Mouse (Mus musculus) cerebellum, adult 2 months (tissue): ENCODE measurements around the gene Usp25. TPM values are rescaled to one million over a fixed set of nuclear protein-coding genes. Genes with fewer than 3 reads are reported as not detected.
A peak's percentile ranks its signal among the peaks of the same experiment; 100 is the strongest.

Experiments
- DNase-seq, 2 experiments: peaks; one replicate each; pipeline ENCODE4 v3.0.0; 2021
- H3K27ac ChIP-seq: fragments of 200-500 bp; 2 replicates; pipeline ENCODE4 v1.5.1; 2012; ENCODE audit warnings: low read length, control low read depth, inconsistent platforms; ENCODE audit not compliant: insufficient read depth
- H3K27me3 ChIP-seq: fragments of 200-500 bp; 2 replicates; pipeline ENCODE4 v1.6.1; 2012; ENCODE audit warnings: inconsistent platforms, mild to moderate bottlenecking, low read length, moderate library complexity; ENCODE audit not compliant: control insufficient read depth, insufficient read depth
- H3K4me1 ChIP-seq: fragments of 200-500 bp; 2 replicates; pipeline ENCODE4 v1.6.1; 2011; ENCODE audit warnings: low read length; ENCODE audit not compliant: control insufficient read depth, insufficient read depth
- H3K4me3 ChIP-seq: fragments of 200-500 bp; replicated peaks from 2 replicates; pipeline ENCODE3; 2011; ENCODE audit warnings: mild to moderate bottlenecking, low read depth, low read length, control low read depth; ENCODE audit not compliant: insufficient read depth
- CTCF ChIP-seq: fragments of 200-500 bp; IDR thresholded peaks from 2 replicates; pipeline ENCODE4 v1.5.1; 2011; ENCODE audit warnings: low read depth, mild to moderate bottlenecking, control low read depth, low read length, moderate library complexity, borderline replicate concordance; ENCODE audit not compliant: insufficient read depth
- POLR2A ChIP-seq: fragments of 200-500 bp; IDR thresholded peaks from 2 replicates; pipeline ENCODE4 v1.6.1; 2011; ENCODE audit warnings: low read length, control low read depth, borderline replicate concordance; ENCODE audit not compliant: insufficient read depth
- WGBS: fragments of 180-500 bp; shearing (Covaris S2); methylation state at CpG from one replicate; pipeline ENCODE4 v1.1.7; 2018; 5-methylcytosine and 5-hydroxymethylcytosine counted together
- polyA plus RNA-seq: library from polyadenylated mRNA; depleted of rRNA; stranded (reverse); fragments of >200 nt; gene quantifications from 2 replicates; pipeline ENCODE4 v1.2.3, GENCODE M21; 2012

Gene Usp25
- polyA plus RNA-seq, 1 experiment, result 20.2 TPM

GRCm38 (mm10) chr16:77125908-77126307 lies 112.4 kb downstream of the Usp25 start:
- 38% methylated on average over 1 of the region's 1 CpGs for WGBS
- TF ChIP-seq CTCF (no peak), POLR2A (no peak)
- no peaks in the 10 kb centered on the region for H3K27me3 ChIP-seq
- H3K4me3 ChIP-seq, result no peak overlapping the region
- H3K4me1 ChIP-seq, result no peaks in the 10 kb centered on the region
- no peak for DNase-seq
- H3K27ac ChIP-seq, result no peak overlapping the region

DNA sequence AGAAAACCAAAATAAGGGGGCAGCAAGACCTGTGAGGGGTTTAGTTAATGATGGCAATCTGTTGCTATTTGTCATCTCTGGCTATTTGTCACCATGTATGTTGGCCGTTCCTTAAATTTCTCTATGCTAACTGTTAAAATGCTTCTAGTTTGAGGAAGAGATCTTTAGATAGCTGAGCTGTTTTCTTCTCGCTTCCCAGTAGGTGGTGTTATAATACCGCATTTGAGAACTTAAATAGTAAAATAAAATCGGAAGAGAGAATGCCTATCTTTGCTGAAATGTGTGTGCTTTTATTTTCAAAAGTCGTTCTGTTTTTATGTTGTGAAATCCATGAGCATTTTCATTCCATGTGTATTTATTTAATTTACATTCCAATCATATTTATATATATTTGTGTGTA lies 115.2 kb downstream of the Usp25 start:
- TF ChIP-seq POLR2A, result no peak
- TF ChIP-seq CTCF, result peak; percentile 49; the same call in 1 of the 2 replicates
- no peak overlapping the region for H3K4me3 ChIP-seq
- 16% methylated on average over 5 of the region's 5 CpGs for WGBS
- H3K4me1 ChIP-seq, result no peaks in the 10 kb centered on the region
- H3K27me3 ChIP-seq, result no peaks in the 10 kb centered on the region
- DNase-seq, result peak in 1 of 2 experiments; percentile 41
- no peak overlapping the region for H3K27ac ChIP-seq

GRCm38 (mm10) chr16:77133055-77133454 lies 119.5 kb downstream of the Usp25 start:
- 96% methylated on average over 5 of the region's 5 CpGs for WGBS
- no peak for TF ChIP-seq POLR2A
- no peak for TF ChIP-seq CTCF
- no peaks in the 10 kb centered on the region for H3K4me1 ChIP-seq

GRCm38 (mm10) chr16:77140651-77141050 lies 127.1 kb downstream of the Usp25 start:
- H3K4me3 ChIP-seq, result no peak overlapping the region
- no peak overlapping the region for H3K27ac ChIP-seq
- TF ChIP-seq POLR2A, result no peak
- no peak for TF ChIP-seq CTCF
- H3K27me3 ChIP-seq, result no peaks in the 10 kb centered on the region
- WGBS, result 96% methylated on average over 7 of the region's 7 CpGs
- no peaks in the 10 kb centered on the region for H3K4me1 ChIP-seq
- no peak for DNase-seq

More at GRCm38 (mm10) chr16:77133055-77133454, 119.5 kb downstream of the Usp25 start:
- no peak for DNase-seq
- no peak overlapping the region for H3K27ac ChIP-seq
- no peaks in the 10 kb centered on the region for H3K27me3 ChIP-seq
- no peak overlapping the region for H3K4me3 ChIP-seq

- Histone ChIP-seq H3K27me3 (no peaks in the 10 kb centered on the region), H3K27ac (no peak overlapping the region), H3K4me1 (peaks cover 3% of the 10 kb centered on the region; the same call in 1 of the 2 replicates), H3K4me3 (no peak overlapping the region)
- 96% methylated on average over 5 of the region's 5 CpGs for WGBS
- no peak for TF ChIP-seq POLR2A
- no peak for TF ChIP-seq CTCF
- no peak for DNase-seq
Observed at GRCm38 (mm10) chr16:77146801-77147200, 133.3 kb downstream of the Usp25 start.

- H3K4me3 ChIP-seq, result no peak overlapping the region
- TF ChIP-seq POLR2A (no peak), CTCF (no peak)
- no peak for DNase-seq
- peaks cover 12% of the 10 kb centered on the region; the same call in 1 of the 2 replicates for H3K4me1 ChIP-seq
- H3K27me3 ChIP-seq, result no peaks in the 10 kb centered on the region
- 85% methylated on average over 8 of the region's 8 CpGs for WGBS
- no peak overlapping the region for H3K27ac ChIP-seq
Observed at GRCm38 (mm10) chr16:77150338-77150737, 136.8 kb downstream of the Usp25 start.

GRCm38 (mm10) chr16:77150884-77151283 lies 137.4 kb downstream of the Usp25 start:
- Histone ChIP-seq H3K27ac (no peak overlapping the region), H3K4me3 (no peak overlapping the region), H3K27me3 (no peaks in the 10 kb centered on the region), H3K4me1 (peaks cover 12% of the 10 kb centered on the region; the same call in 1 of the 2 replicates)
- no peak for TF ChIP-seq POLR2A
- no peak for TF ChIP-seq CTCF
- WGBS, result 90% methylated on average over 4 of the region's 4 CpGs
- peak in 1 of 2 experiments; percentile 45 for DNase-seq

DNA sequence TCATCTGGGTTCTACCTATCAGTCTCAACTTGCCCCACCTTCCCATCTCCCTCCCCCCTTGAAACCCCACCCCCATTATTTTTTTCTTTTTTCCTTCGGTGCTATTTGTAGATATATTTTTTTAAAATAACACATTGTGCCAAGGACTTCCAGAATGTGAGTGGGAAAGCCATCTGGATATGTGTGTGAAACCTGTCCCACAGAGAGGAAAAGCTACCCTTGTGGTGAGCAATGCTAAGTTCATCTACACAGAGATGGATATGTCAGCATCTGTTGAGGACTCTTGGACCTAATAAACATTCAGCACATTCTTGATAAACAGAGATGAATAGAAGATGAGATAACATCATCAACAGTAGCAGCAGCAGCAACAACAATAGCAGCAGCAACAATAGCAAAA lies 138.8 kb downstream of the Usp25 start:
- Histone ChIP-seq H3K27ac (no peak overlapping the region), H3K27me3 (no peaks in the 10 kb centered on the region), H3K4me1 (peaks cover 12% of the 10 kb centered on the region; the same call in 1 of the 2 replicates), H3K4me3 (no peak overlapping the region)
- TF ChIP-seq POLR2A, result no peak
- no peak for TF ChIP-seq CTCF
- peak in 1 of 2 experiments; percentile 56 for DNase-seq
- WGBS, result 8% methylated on average over 1 of the region's 1 CpGs
